Mouse (Mus musculus): ENCODE results near the gene Dync1h1.
"Not testable (repeated sequence)": the region's sequence is repeated elsewhere in the genome, so short reads cannot be mapped to it uniquely, and the experiment has no call there.

The Dync1h1 gene

GRCm38 (mm10) chr12:110606676-110607075 lies 5.4 kb downstream of the Dync1h1 start:
- no peak for DNase-seq (ENCODE audit: low spot score in 2 of 2)

- DNase-seq (ENCODE audit: low spot score in 2 of 2), result no peak
Measured at GRCm38 (mm10) chr12:110608460-110609152, 7.4 kb downstream of the Dync1h1 start.

GRCm38 (mm10) chr12:110609153-110609497 lies 7.9 kb downstream of the Dync1h1 start:
- DNase-seq (ENCODE audit: low spot score in 2 of 2), result no peak

- DNase-seq (ENCODE audit: low spot score in 2 of 2), result no peak
Measured at GRCm38 (mm10) chr12:110610713-110611112, 9.5 kb downstream of the Dync1h1 start.

GRCm38 (mm10) chr12:110630056-110630455 lies 28.8 kb downstream of the Dync1h1 start:
- no peak for DNase-seq (ENCODE audit: low spot score in 2 of 2)

- no peak for DNase-seq (ENCODE audit: low spot score in 2 of 2)
Measured at GRCm38 (mm10) chr12:110636293-110636692, 35.0 kb downstream of the Dync1h1 start.

GRCm38 (mm10) chr12:110637507-110638114 lies 36.4 kb downstream of the Dync1h1 start:
- no peak for DNase-seq (ENCODE audit: low spot score in 2 of 2)

- DNase-seq (ENCODE audit: low spot score in 2 of 2), result peak in 1 of 2 experiments; percentile 19
Measured at GRCm38 (mm10) chr12:110650241-110650641, 49.0 kb downstream of the Dync1h1 start.

- no peak for DNase-seq (ENCODE audit: low spot score in 2 of 2)
Measured at GRCm38 (mm10) chr12:110651464-110651863, 50.2 kb downstream of the Dync1h1 start.

GRCm38 (mm10) chr12:110661746-110662145 lies 60.5 kb downstream of the Dync1h1 start:
- no peak for DNase-seq (ENCODE audit: low spot score in 2 of 2)

GRCm38 (mm10) chr12:110667466-110668077 lies 66.3 kb downstream of the Dync1h1 start:
- no peak for DNase-seq (ENCODE audit: low spot score in 2 of 2)

- DNase-seq (ENCODE audit: low spot score in 2 of 2), result no peak
Measured at GRCm38 (mm10) chr12:110674243-110674642, 73.0 kb downstream of the Dync1h1 start.

GRCm38 (mm10) chr12:110681191-110681590 lies 79.9 kb downstream of the Dync1h1 start:
- no peak for DNase-seq (ENCODE audit: low spot score in 2 of 2)

GRCm38 (mm10) chr12:110681878-110682277 lies 80.6 kb downstream of the Dync1h1 start:
- DNase-seq (ENCODE audit: low spot score in 2 of 2), result no peak

GRCm38 (mm10) chr12:110682561-110683299 lies 81.5 kb downstream of the Dync1h1 start, which contains the start of gene 1700001K19Rik:
TSS of gene 1700001K19Rik (minus strand) at chr12:110682619.
- no peak for DNase-seq (ENCODE audit: low spot score in 2 of 2)

GRCm38 (mm10) chr12:110683580-110683979 lies 82.3 kb downstream of the Dync1h1 start:
- DNase-seq (ENCODE audit: low spot score in 2 of 2), result no peak

GRCm38 (mm10) chr12:110687894-110688734 lies 86.9 kb downstream of the Dync1h1 start:
- peak in 1 of 2 experiments; percentile 27 for DNase-seq (ENCODE audit: low spot score in 2 of 2)

GRCm38 (mm10) chr12:110688921-110689320 lies 87.7 kb downstream of the Dync1h1 start:
- DNase-seq (ENCODE audit: low spot score in 2 of 2), result not testable (repeated sequence)

- DNase-seq (ENCODE audit: low spot score in 2 of 2), result no peak
Measured at GRCm38 (mm10) chr12:110689919-110690643, 88.8 kb downstream of the Dync1h1 start.

- not testable (repeated sequence) for DNase-seq (ENCODE audit: low spot score in 2 of 2)
Measured at GRCm38 (mm10) chr12:110693378-110693777, 92.1 kb downstream of the Dync1h1 start.

Data from frontal cortex, postnatal 25 days (tissue).